Mouse (Mus musculus) macrophage (primary cell): Measurements from ENCODE around the gene E2f3. TPM values are rescaled to one million over a fixed set of nuclear protein-coding genes. Genes with fewer than 3 reads are reported as not detected.

ENCODE experiments used
- H3K27ac ChIP-seq: fragments of 350-480 bp; formaldehyde crosslinking; 2 replicates; pipeline ENCODE4 v1.9.0; 2021
- H3K36me3 ChIP-seq: fragments of 350-480 bp; formaldehyde crosslinking; 2 replicates; pipeline ENCODE4 v1.9.0; 2021; ENCODE audit errors: inconsistent target
- H3K4me3 ChIP-seq: fragments of 350-480 bp; formaldehyde crosslinking; 2 replicates; pipeline ENCODE4 v1.9.0; 2021; ENCODE audit errors: inconsistent target
- H3K79me2 ChIP-seq: fragments of 350-480 bp; formaldehyde crosslinking; 2 replicates; pipeline ENCODE4 v1.9.0; 2021; ENCODE audit errors: inconsistent target
- WGBS: methylation state at CpG from one replicate; pipeline ENCODE4 v1.1.7; 2026; ENCODE audit warnings: inconsistent platforms; ENCODE audit not compliant: missing documents; 5-methylcytosine and 5-hydroxymethylcytosine counted together
- polyA plus RNA-seq: library from polyadenylated mRNA; stranded (reverse); fragments of 250-400 nt; gene quantifications from 3 replicates; pipeline ENCODE4 v1.2.4, GENCODE M21; 2018; ENCODE audit warnings: inconsistent platforms

Gene E2f3
- polyA plus RNA-seq, 1 experiment from 2014 or later, result 8.2 TPM

GRCm38 (mm10) chr13:29919841-29920240 lies 66.0 kb downstream of the E2f3 start:
- Histone ChIP-seq H3K79me2 (peaks cover 7% of the 10 kb centered on the region; the same call in 1 of the 2 replicates), H3K4me3 (no peak overlapping the region), H3K36me3 (peaks cover 18% of the 10 kb centered on the region; the same call in 1 of the 2 replicates), H3K27ac (no peak overlapping the region)
- whole genome bisulfite sequencing, result 97% methylated on average over 7 of the region's 7 CpGs

GRCm38 (mm10) chr13:29916561-29916960 lies 69.3 kb downstream of the E2f3 start:
- H3K79me2 ChIP-seq, result no peaks in the 10 kb centered on the region
- no peak overlapping the region for H3K27ac ChIP-seq
- 100% methylated on average over 1 of the region's 1 CpGs for WGBS
- H3K36me3 ChIP-seq, result peaks cover 22% of the 10 kb centered on the region; the same call in 1 of the 2 replicates
- H3K4me3 ChIP-seq, result no peak overlapping the region

- H3K36me3 ChIP-seq, result peaks cover 44% of the 10 kb centered on the region
- no peaks in the 10 kb centered on the region for H3K79me2 ChIP-seq
- H3K27ac ChIP-seq, result no peak overlapping the region
- no peak overlapping the region for H3K4me3 ChIP-seq
- 96% methylated on average over 10 of the region's 10 CpGs for WGBS
Measured at GRCm38 (mm10) chr13:29913606-29914005, 72.3 kb downstream of the E2f3 start.

GRCm38 (mm10) chr13:29913061-29913460 lies 72.8 kb downstream of the E2f3 start:
- 97% methylated on average over 10 of the region's 10 CpGs for WGBS
- H3K36me3 ChIP-seq, result peaks cover 42% of the 10 kb centered on the region

GRCm38 (mm10) chr13:29912251-29912650 lies 73.6 kb downstream of the E2f3 start:
- 97% methylated on average over 8 of the region's 8 CpGs for WGBS
- Histone ChIP-seq H3K36me3 (peaks cover 36% of the 10 kb centered on the region), H3K27ac (no peak overlapping the region), H3K4me3 (no peak overlapping the region), H3K79me2 (no peaks in the 10 kb centered on the region)

More at GRCm38 (mm10) chr13:29913061-29913460, 72.8 kb downstream of the E2f3 start:
- H3K4me3 ChIP-seq, result no peak overlapping the region
- no peaks in the 10 kb centered on the region for H3K79me2 ChIP-seq
- H3K27ac ChIP-seq, result no peak overlapping the region

- 89% methylated on average over 3 of the region's 3 CpGs for WGBS
- Histone ChIP-seq H3K27ac (no peak overlapping the region), H3K36me3 (peaks cover 33% of the 10 kb centered on the region), H3K79me2 (no peaks in the 10 kb centered on the region), H3K4me3 (no peak overlapping the region)
Measured at GRCm38 (mm10) chr13:29911141-29911540, 74.7 kb downstream of the E2f3 start.

- Histone ChIP-seq H3K4me3 (no peak overlapping the region), H3K36me3 (peaks cover 33% of the 10 kb centered on the region), H3K27ac (no peak overlapping the region), H3K79me2 (no peaks in the 10 kb centered on the region)
- WGBS, result 92% methylated on average over 7 of the region's 9 CpGs
Measured at GRCm38 (mm10) chr13:29908431-29908830, 77.4 kb downstream of the E2f3 start.

GRCm38 (mm10) chr13:29907995-29908394 lies 77.9 kb downstream of the E2f3 start:
- Histone ChIP-seq H3K4me3 (no peak overlapping the region), H3K27ac (no peak overlapping the region), H3K79me2 (no peaks in the 10 kb centered on the region), H3K36me3 (peaks cover 29% of the 10 kb centered on the region)
- WGBS, result 98% methylated on average over 9 of the region's 9 CpGs

GRCm38 (mm10) chr13:29906734-29907133 lies 79.1 kb downstream of the E2f3 start:
- H3K4me3 ChIP-seq, result no peak overlapping the region
- no peak overlapping the region for H3K27ac ChIP-seq
- peaks cover 29% of the 10 kb centered on the region for H3K36me3 ChIP-seq
- no peaks in the 10 kb centered on the region for H3K79me2 ChIP-seq
- WGBS, result 93% methylated on average over 10 of the region's 10 CpGs

GRCm38 (mm10) chr13:29903341-29903740 lies 82.5 kb downstream of the E2f3 start:
- Histone ChIP-seq H3K36me3 (peaks cover under 1% of the 10 kb centered on the region; the same call in 1 of the 2 replicates), H3K27ac (no peak overlapping the region), H3K79me2 (no peaks in the 10 kb centered on the region), H3K4me3 (no peak overlapping the region)
- 79% methylated on average over 1 of the region's 1 CpGs for WGBS

GRCm38 (mm10) chr13:29902676-29903075 lies 83.2 kb downstream of the E2f3 start:
- no peak overlapping the region for H3K27ac ChIP-seq
- H3K4me3 ChIP-seq, result no peak overlapping the region
- no peaks in the 10 kb centered on the region for H3K79me2 ChIP-seq
- 73% methylated on average over 1 of the region's 1 CpGs for WGBS
- H3K36me3 ChIP-seq, result no peaks in the 10 kb centered on the region

- no peak overlapping the region for H3K4me3 ChIP-seq
- H3K27ac ChIP-seq, result no peak overlapping the region
- H3K36me3 ChIP-seq, result no peaks in the 10 kb centered on the region
- WGBS, result 73% methylated on average over 3 of the region's 4 CpGs
- no peaks in the 10 kb centered on the region for H3K79me2 ChIP-seq
Measured at GRCm38 (mm10) chr13:29901641-29902040, 84.2 kb downstream of the E2f3 start.

- no peaks in the 10 kb centered on the region for H3K36me3 ChIP-seq
- H3K79me2 ChIP-seq, result no peaks in the 10 kb centered on the region
- 91% methylated on average over 3 of the region's 3 CpGs for WGBS
- no peak overlapping the region for H3K4me3 ChIP-seq
- no peak overlapping the region for H3K27ac ChIP-seq
Measured at GRCm38 (mm10) chr13:29866780-29867179, 119.1 kb downstream of the E2f3 start.

- Histone ChIP-seq H3K36me3 (no peaks in the 10 kb centered on the region), H3K79me2 (no peaks in the 10 kb centered on the region), H3K27ac (no peak overlapping the region), H3K4me3 (no peak overlapping the region)
- 91% methylated on average over 6 of the region's 6 CpGs for WGBS
Measured at GRCm38 (mm10) chr13:29864331-29864730, 121.5 kb downstream of the E2f3 start.

- WGBS, result 95% methylated on average over 2 of the region's 2 CpGs
- peaks cover 1% of the 10 kb centered on the region for H3K79me2 ChIP-seq
Measured at GRCm38 (mm10) chr13:29860087-29860486, 125.8 kb downstream of the E2f3 start.

GRCm38 (mm10) chr13:29857436-29857835 lies 128.4 kb downstream of the E2f3 start:
- H3K4me3 ChIP-seq, result no peak overlapping the region
- no peak overlapping the region for H3K27ac ChIP-seq
- peaks cover 28% of the 10 kb centered on the region for H3K79me2 ChIP-seq
- H3K36me3 ChIP-seq, result no peaks in the 10 kb centered on the region
- WGBS, result 15% methylated on average over 4 of the region's 4 CpGs

More at GRCm38 (mm10) chr13:29860087-29860486, 125.8 kb downstream of the E2f3 start:
- Histone ChIP-seq H3K4me3 (no peak overlapping the region), H3K36me3 (no peaks in the 10 kb centered on the region), H3K27ac (no peak overlapping the region)
